Mouse (Mus musculus) E14TG2a.4 (cell line): ENCODE measurements around the gene Exoc4.

ENCODE experiments used
- H3K27me3 ChIP-seq: 2 replicates; pipeline ENCODE4 v1.6.1; 2014; ENCODE audit warnings: low read length, control low read depth; ENCODE audit not compliant: insufficient read depth
- H3K36me3 ChIP-seq: 2 replicates; pipeline ENCODE4 v1.6.1; 2014; ENCODE audit warnings: low read length, control low read depth; ENCODE audit not compliant: insufficient read depth
- H3K4me1 ChIP-seq: replicated peaks from 2 replicates; pipeline ENCODE4 v1.6.1; 2014; ENCODE audit warnings: low read depth, low read length, control low read depth
- H3K4me3 ChIP-seq: replicated peaks from 2 replicates; pipeline ENCODE4 v1.5.1; 2014; ENCODE audit warnings: mild to moderate bottlenecking, low read length
- H3K9me3 ChIP-seq: 2 replicates; pipeline ENCODE4 v1.6.1; 2014; ENCODE audit warnings: low read length, control low read depth
- CTCF ChIP-seq: conservative IDR thresholded peaks from 2 replicates; pipeline ENCODE4 v1.5.1; 2014; ENCODE audit warnings: low read length
- NANOG ChIP-seq: IDR thresholded peaks from 2 replicates; pipeline ENCODE4 v1.6.1; 2014; ENCODE audit warnings: borderline replicate concordance, low read length, mixed read lengths
- POU5F1 ChIP-seq: IDR thresholded peaks from 2 replicates; pipeline ENCODE4 v1.6.1; 2014; ENCODE audit warnings: low read length, borderline replicate concordance

Gene Exoc4

GRCm38 (mm10) chr6:33466168-33466839 is 217.4 kb downstream of the Exoc4 start:
- Histone ChIP-seq H3K9me3 (no peaks in the 10 kb centered on the region), H3K36me3 (peaks cover 7% of the 10 kb centered on the region; the same call in 1 of the 2 replicates), H3K27me3 (no peaks in the 10 kb centered on the region), H3K4me3 (no peak overlapping the region), H3K4me1 (no peaks in the 10 kb centered on the region)
- TF ChIP-seq CTCF (no peak), POU5F1 (no peak), NANOG (no peak)

- TF ChIP-seq POU5F1 = no peak
- no peak for TF ChIP-seq CTCF
- no peak for TF ChIP-seq NANOG
- no peaks in the 10 kb centered on the region for H3K9me3 ChIP-seq
- no peaks in the 10 kb centered on the region for H3K36me3 ChIP-seq
- no peaks in the 10 kb centered on the region for H3K27me3 ChIP-seq
- no peaks in the 10 kb centered on the region for H3K4me1 ChIP-seq
- H3K4me3 ChIP-seq = no peak overlapping the region
Measured at GRCm38 (mm10) chr6:33468480-33468879, 219.6 kb downstream of the Exoc4 start.

GRCm38 (mm10) chr6:33476134-33476533 is 227.2 kb downstream of the Exoc4 start:
- no peak overlapping the region for H3K4me3 ChIP-seq
- TF ChIP-seq CTCF = no peak
- no peak for TF ChIP-seq NANOG
- TF ChIP-seq POU5F1 = no peak
- H3K9me3 ChIP-seq = no peaks in the 10 kb centered on the region
- no peaks in the 10 kb centered on the region for H3K4me1 ChIP-seq
- no peaks in the 10 kb centered on the region for H3K27me3 ChIP-seq
- H3K36me3 ChIP-seq = no peaks in the 10 kb centered on the region

GRCm38 (mm10) chr6:33484568-33484967 is 235.7 kb downstream of the Exoc4 start:
- Histone ChIP-seq H3K27me3 (no peaks in the 10 kb centered on the region), H3K36me3 (no peaks in the 10 kb centered on the region), H3K4me1 (no peaks in the 10 kb centered on the region), H3K9me3 (no peaks in the 10 kb centered on the region), H3K4me3 (no peak overlapping the region)
- TF ChIP-seq NANOG = no peak
- no peak for TF ChIP-seq POU5F1
- no peak for TF ChIP-seq CTCF

GRCm38 (mm10) chr6:33489788-33490187 is 240.9 kb downstream of the Exoc4 start:
- no peaks in the 10 kb centered on the region for H3K4me1 ChIP-seq
- no peak overlapping the region for H3K4me3 ChIP-seq
- TF ChIP-seq POU5F1 = no peak
- TF ChIP-seq NANOG = no peak
- TF ChIP-seq CTCF = no peak
- H3K27me3 ChIP-seq = no peaks in the 10 kb centered on the region
- no peaks in the 10 kb centered on the region; the same call in 1 of the 2 replicates for H3K36me3 ChIP-seq
- H3K9me3 ChIP-seq = no peaks in the 10 kb centered on the region

- Histone ChIP-seq H3K4me1 (no peaks in the 10 kb centered on the region), H3K36me3 (peaks cover 5% of the 10 kb centered on the region), H3K9me3 (no peaks in the 10 kb centered on the region), H3K27me3 (no peaks in the 10 kb centered on the region), H3K4me3 (no peak overlapping the region)
- TF ChIP-seq NANOG (no peak), POU5F1 (no peak), CTCF (no peak)
Measured at GRCm38 (mm10) chr6:33496141-33496855, 247.4 kb downstream of the Exoc4 start.

- Histone ChIP-seq H3K27me3 (no peaks in the 10 kb centered on the region), H3K36me3 (peaks cover 5% of the 10 kb centered on the region), H3K4me1 (peaks cover 1% of the 10 kb centered on the region), H3K4me3 (no peak overlapping the region), H3K9me3 (no peaks in the 10 kb centered on the region)
- TF ChIP-seq CTCF (no peak), POU5F1 (no peak), NANOG (no peak)
Measured at GRCm38 (mm10) chr6:33497348-33497747, 248.5 kb downstream of the Exoc4 start.

GRCm38 (mm10) chr6:33502388-33502787 is 253.5 kb downstream of the Exoc4 start:
- Histone ChIP-seq H3K9me3 (no peaks in the 10 kb centered on the region), H3K27me3 (no peaks in the 10 kb centered on the region), H3K36me3 (peaks cover 9% of the 10 kb centered on the region), H3K4me3 (no peak overlapping the region), H3K4me1 (peaks cover 18% of the 10 kb centered on the region)
- TF ChIP-seq POU5F1 (no peak), CTCF (no peak), NANOG (no peak)

- no peaks in the 10 kb centered on the region for H3K27me3 ChIP-seq
Measured at GRCm38 (mm10) chr6:33503381-33503780, 254.5 kb downstream of the Exoc4 start.

More at GRCm38 (mm10) chr6:33503381-33503780, 254.5 kb downstream of the Exoc4 start:
- peak; percentile 69 for TF ChIP-seq NANOG
- TF ChIP-seq POU5F1 = no peak
- H3K4me1 ChIP-seq = peaks cover 18% of the 10 kb centered on the region
- H3K4me3 ChIP-seq = no peak overlapping the region
- peaks cover 9% of the 10 kb centered on the region for H3K36me3 ChIP-seq
- H3K9me3 ChIP-seq = no peaks in the 10 kb centered on the region
